11 mouse cellular contexts compared by ENCODE assay signal in the genomic region with DNA sequence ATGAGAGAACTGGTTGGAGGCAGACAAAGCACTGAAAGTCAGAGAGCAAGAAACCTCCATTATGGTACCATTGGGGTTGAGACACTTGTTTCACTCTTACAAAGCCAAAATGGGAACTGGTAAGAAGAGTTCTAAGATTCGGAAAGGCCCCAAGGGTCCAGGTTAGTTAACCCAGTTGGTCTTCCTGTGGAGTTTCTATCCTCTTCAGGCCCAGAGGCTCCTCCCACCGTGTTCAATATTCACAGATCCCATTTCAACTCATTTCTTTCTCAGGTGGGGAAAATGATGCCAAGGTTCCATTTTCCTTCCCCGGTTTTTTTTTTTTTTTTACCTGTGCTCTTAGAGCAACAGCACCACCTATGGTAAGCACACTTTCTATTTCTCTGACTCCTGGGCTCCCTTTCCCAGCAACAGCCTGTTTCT. TPM values are rescaled to one million over a fixed set of nuclear protein-coding genes. Genes with fewer than 3 reads are reported as not detected.
DNase-seq lines count a peak whose midpoint lies in the region; ATAC-seq and TF ChIP-seq lines count a peak whose summit lies in the region.
"Had no signal": no experiment of that assay in that cellular context is flagged by ENCODE, and none has a peak within 500 bp of the region (broad histone marks: within the 10 kb centered on the region; RNA-seq: fewer than 3 reads in every experiment).

No protein-coding gene starts in this region.

- H3K4me3 ChIP-seq in forebrain, postnatal 0 days (ENCODE audit: low read depth, low read length): no peak overlapping the region
- no peak overlapping the region for H3K4me3 ChIP-seq in forebrain, embryonic 10.5 days
- H3K4me3 ChIP-seq in left cerebral cortex, adult 2 months: no peak overlapping the region
- H3K4me3 ChIP-seq in CH12.LX (replicated peaks in 1 of 3; ENCODE audit: low read depth in 2 of 3, low read length in 2 of 3, poor library complexity in 1 of 3): no peak overlapping the region
- no peak overlapping the region for H3K4me3 ChIP-seq in intestine, postnatal 0 days (ENCODE audit: low read depth, low read length)
- H3K4me3 ChIP-seq: embryonic facial prominence, embryonic 12.5 days; forebrain, embryonic 15.5 days; hindbrain, embryonic 15.5 days had no signal

- H3K4me2 ChIP-seq in forebrain, postnatal 0 days (ENCODE audit: low read depth): no peak overlapping the region
- H3K4me2 ChIP-seq in CH12.LX (ENCODE audit: insufficient read depth, low read depth, poor library complexity, severe bottlenecking): peak overlapping the region; percentile 47; the same call in 1 of the 2 replicates
- no peak overlapping the region for H3K4me2 ChIP-seq in intestine, postnatal 0 days (replicated peaks; ENCODE audit: low read depth)
- H3K4me2 ChIP-seq: embryonic facial prominence, embryonic 12.5 days; forebrain, embryonic 15.5 days; hindbrain, embryonic 15.5 days had no signal

- no peaks in the 10 kb centered on the region for H3K9me3 ChIP-seq in forebrain, postnatal 0 days (ENCODE audit: low read length)
- H3K9me3 ChIP-seq in forebrain, embryonic 10.5 days: no peaks in the 10 kb centered on the region
- H3K9me3 ChIP-seq in CH12.LX (replicated peaks; ENCODE audit: low read length): no peaks in the 10 kb centered on the region
- no peaks in the 10 kb centered on the region for H3K9me3 ChIP-seq in intestine, postnatal 0 days (ENCODE audit: control insufficient read depth)
- H3K9me3 ChIP-seq: embryonic facial prominence, embryonic 12.5 days; forebrain, embryonic 15.5 days; hindbrain, embryonic 15.5 days had no signal

- H3K27me3 ChIP-seq in forebrain, postnatal 0 days (ENCODE audit: insufficient read depth, low read length): no peaks in the 10 kb centered on the region
- no peaks in the 10 kb centered on the region for H3K27me3 ChIP-seq in forebrain, embryonic 10.5 days (ENCODE audit: poor library complexity, severe bottlenecking)
- H3K27me3 ChIP-seq in CH12.LX (replicated peaks): no peaks in the 10 kb centered on the region
- H3K27me3 ChIP-seq in intestine, postnatal 0 days (replicated peaks; ENCODE audit: control insufficient read depth, insufficient read depth, low read length): no peaks in the 10 kb centered on the region
- H3K27me3 ChIP-seq: embryonic facial prominence, embryonic 12.5 days; forebrain, embryonic 15.5 days; hindbrain, embryonic 15.5 days had no signal

- no peak for TF ChIP-seq POLR2A in CH12.LX (IDR thresholded peaks at IDR 0.05; ENCODE audit: low read depth, low read length)

- WGBS in forebrain, postnatal 0 days: 40% methylated on average over 3 of the region's 3 CpGs
- WGBS in forebrain, embryonic 10.5 days: 43% methylated on average over 3 of the region's 3 CpGs
- 25% methylated on average over 3 of the region's 3 CpGs for WGBS in intestine, postnatal 0 days

- no peak for DNase-seq in forebrain, postnatal 0 days
- DNase-seq in forebrain, embryonic 10.5 days (ENCODE audit: extremely low spot score, low spot score): no peak
- DNase-seq in left cerebral cortex, adult 2 months (ENCODE audit: extremely low spot score in 1 of 2, low spot score in 2 of 2): no peak
- no peak for DNase-seq in left cerebral cortex, postnatal 25 days (ENCODE audit: low spot score in 2 of 2)
- DNase-seq in CH12.LX (ENCODE audit: extremely low read depth): peak; percentile 59
- no peak for DNase-seq in right cerebral cortex, postnatal 4 days
- no peak for DNase-seq in spleen, postnatal 10 days (ENCODE audit: low spot score in 2 of 2)

- dilution Hi-C loops in CH12.LX (cut with MboI; ENCODE audit: extremely low pct_ligation_motif_present, extremely low pct_unique_long_range_greater_than_20kb, low sequenced_read_pairs): no loop called here

- no peak for ATAC-seq in forebrain, postnatal 0 days
- no peak for ATAC-seq in intestine, postnatal 0 days
- ATAC-seq: forebrain, embryonic 15.5 days had no signal

- intact Hi-C loops in left cerebral cortex, adult 2 months (cut with DNase I): loop anchor here (5.0 kb wide), 1 partner anchor 139 kb away; a partner anchor contains a TSS
- intact Hi-C loops in left cerebral cortex, postnatal 25 days (cut with DNase I): loop anchor here (5.0 kb wide), 1 partner anchor 69 kb away; no protein-coding TSS in a partner anchor

- peak; percentile 64 for TF ChIP-seq EP300 in CH12.LX (IDR thresholded peaks at IDR 0.05; ENCODE audit: low read length)

- in situ Hi-C loops in CH12.LX (cut with MboI; ENCODE audit: low pct_ligation_motif_present, low pct_unique_long_range_greater_than_20kb, low sequenced_read_pairs): no loop called here

- H3K27ac ChIP-seq in forebrain, postnatal 0 days (ENCODE audit: low read depth, low read length): no peak overlapping the region
- no peak overlapping the region for H3K27ac ChIP-seq in forebrain, embryonic 10.5 days
- H3K27ac ChIP-seq in left cerebral cortex, adult 2 months: no peak overlapping the region
- peak overlapping the region; percentile 4; the same call in 1 of the 2 replicates for H3K27ac ChIP-seq in CH12.LX (ENCODE audit: insufficient read depth, low read depth)
- H3K27ac ChIP-seq in intestine, postnatal 0 days (ENCODE audit: low read depth, low read length): peak overlapping the region; percentile 31; the same call in 1 of the 2 replicates
- H3K27ac ChIP-seq: embryonic facial prominence, embryonic 12.5 days; forebrain, embryonic 15.5 days; hindbrain, embryonic 15.5 days had no signal

- H3K9ac ChIP-seq in forebrain, postnatal 0 days: no peak overlapping the region
- H3K9ac ChIP-seq in CH12.LX (ENCODE audit: insufficient read depth, low read depth): no peak overlapping the region
- H3K9ac ChIP-seq in intestine, postnatal 0 days (ENCODE audit: low read depth, low read length): no peak overlapping the region
- H3K9ac ChIP-seq: embryonic facial prominence, embryonic 12.5 days; forebrain, embryonic 15.5 days; hindbrain, embryonic 15.5 days had no signal

- no peaks in the 10 kb centered on the region for H3K79me2 ChIP-seq in CH12.LX (replicated peaks; ENCODE audit: control insufficient read depth, extremely low read depth, insufficient read depth, poor library complexity, severe bottlenecking)

- no peaks in the 10 kb centered on the region for H3K4me1 ChIP-seq in forebrain, postnatal 0 days (ENCODE audit: insufficient read depth)
- peaks cover 8% of the 10 kb centered on the region; the same call in 1 of the 2 replicates for H3K4me1 ChIP-seq in forebrain, embryonic 10.5 days
- H3K4me1 ChIP-seq in CH12.LX (ENCODE audit: control insufficient read depth in 1 of 2, insufficient read depth in 2 of 2): peaks cover 24 to 51% of the 10 kb centered on the region in 2 experiments
- no peaks in the 10 kb centered on the region for H3K4me1 ChIP-seq in intestine, postnatal 0 days (replicated peaks; ENCODE audit: control insufficient read depth, insufficient read depth, low read length)
- H3K4me1 ChIP-seq: embryonic facial prominence, embryonic 12.5 days; forebrain, embryonic 15.5 days; hindbrain, embryonic 15.5 days had no signal

- peak; percentile 72 for TF ChIP-seq RAD21 in CH12.LX (IDR thresholded peaks at IDR 0.05; ENCODE audit: low read depth, low read length)

- H3K36me3 ChIP-seq in forebrain, postnatal 0 days (ENCODE audit: insufficient read depth): no peaks in the 10 kb centered on the region
- no peaks in the 10 kb centered on the region for H3K36me3 ChIP-seq in forebrain, embryonic 10.5 days (replicated peaks)
- no peaks in the 10 kb centered on the region for H3K36me3 ChIP-seq in CH12.LX (replicated peaks in 1 of 2; ENCODE audit: control insufficient read depth in 1 of 2, insufficient read depth in 1 of 2, low read length in 1 of 2)
- H3K36me3 ChIP-seq in intestine, postnatal 0 days (ENCODE audit: control insufficient read depth, insufficient read depth): no peaks in the 10 kb centered on the region
- H3K36me3 ChIP-seq: embryonic facial prominence, embryonic 12.5 days; forebrain, embryonic 15.5 days; hindbrain, embryonic 15.5 days had no signal

- peak; percentile 19; the same call in 1 of the 2 replicates for TF ChIP-seq CTCF in forebrain, postnatal 0 days (IDR thresholded peaks at IDR 0.05; ENCODE audit: low read depth)
- TF ChIP-seq CTCF in left cerebral cortex, adult 2 months (IDR thresholded peaks at IDR 0.05): peak; percentile 37
- peak in 1 of 2 experiments; percentile 74; a peak in 2 of 4 replicates for TF ChIP-seq CTCF in CH12.LX (conservative IDR thresholded peaks at IDR 0.05 in 1 of 2, IDR thresholded peaks at IDR 0.05 in 1 of 2; ENCODE audit: low read depth in 2 of 2, low read length in 2 of 2)
- peak; percentile 70 for TF ChIP-seq CTCF in intestine, postnatal 0 days (IDR thresholded peaks at IDR 0.05; ENCODE audit: low read depth)

RNA-seq across cellular contexts. Expression of a gene that starts 8.3 kb away (rescaled TPM):
- total RNA-seq in forebrain, postnatal 0 days (2014; rRNA removed): 22.8 and 28.3 TPM in 2 replicates
- 18.3 and 22.3 TPM in 2 replicates for polyA plus RNA-seq in forebrain, postnatal 0 days (2015; fragmentation: Nextera tagmentation; extraction: Ambion mirVana)
- polyA plus RNA-seq in forebrain, embryonic 10.5 days (2016; fragmentation: Nextera tagmentation; extraction: Ambion mirVana): 81.2 and 86.9 TPM in 2 replicates
- 10 to 100 TPM; 30.7 to 34.7 TPM for total RNA-seq in left cerebral cortex, adult 2 months (2021)
- 10 to 100 TPM; 28.6 to 29.4 TPM for total RNA-seq in left cerebral cortex, postnatal 25 days (2021)
- total RNA-seq in CH12.LX (2012; rRNA removed): 34.3 and 37.7 TPM in 2 replicates
- 29.8 and 31.1 TPM in 2 replicates for total RNA-seq in CH12.LX (2014; rRNA removed)
- polyA plus RNA-seq in CH12.LX (2012; ENCODE audit: insufficient read length, low read depth): 29.8 and 33.2 TPM in 2 replicates
- 3.4 and 3.5 TPM in 2 replicates for polyA plus RNA-seq in intestine, postnatal 0 days (2015; fragmentation: Nextera tagmentation; extraction: Ambion mirVana)

RNA-seq across cellular contexts. Expression of a gene that starts 28.8 kb away (rescaled TPM):
- total RNA-seq in forebrain, postnatal 0 days (2014; rRNA removed): 0.33 and 0.46 TPM in 2 replicates
- polyA plus RNA-seq in forebrain, postnatal 0 days (2015; fragmentation: Nextera tagmentation; extraction: Ambion mirVana): 0.08 and 0.19 TPM in 2 replicates
- polyA plus RNA-seq in forebrain, embryonic 10.5 days (2016; fragmentation: Nextera tagmentation; extraction: Ambion mirVana): 0.87 and 1.1 TPM in 2 replicates
- total RNA-seq in left cerebral cortex, adult 2 months (2021): 1 to 10 TPM in 1 of 2 experiments, under 1 TPM in 1; 0.95 to 1.3 TPM
- total RNA-seq in left cerebral cortex, postnatal 25 days (2021): under 1 TPM; 0.87 to 0.94 TPM
- 0.21 and 0.29 TPM in 2 replicates for total RNA-seq in CH12.LX (2012; rRNA removed)
- total RNA-seq in CH12.LX (2014; rRNA removed): 0.07 and 0.18 TPM in 2 replicates
- polyA plus RNA-seq in CH12.LX (2012; ENCODE audit: insufficient read length, low read depth): 0.55 and 0.80 TPM in 2 replicates
- not detected in 2 replicates for polyA plus RNA-seq in intestine, postnatal 0 days (2015; fragmentation: Nextera tagmentation; extraction: Ambion mirVana)

RNA-seq across cellular contexts. Expression of a gene that starts 42.3 kb away (rescaled TPM):
- not detected in 2 replicates for total RNA-seq in forebrain, postnatal 0 days (2014; rRNA removed)
- 0.06 TPM in 1 of 2 replicates, not detected in the other for polyA plus RNA-seq in forebrain, postnatal 0 days (2015; fragmentation: Nextera tagmentation; extraction: Ambion mirVana)
- polyA plus RNA-seq in forebrain, embryonic 10.5 days (2016; fragmentation: Nextera tagmentation; extraction: Ambion mirVana): 0.10 and 0.41 TPM in 2 replicates
- under 1 TPM in 1 of 2 experiments, not detected in 1; 0.79 TPM for total RNA-seq in left cerebral cortex, adult 2 months (2021)
- not detected for total RNA-seq in left cerebral cortex, postnatal 25 days (2021)
- 0.04 TPM in 1 of 2 replicates, not detected in the other for total RNA-seq in CH12.LX (2012; rRNA removed)
- not detected in 2 replicates for total RNA-seq in CH12.LX (2014; rRNA removed)
- polyA plus RNA-seq in CH12.LX (2012; ENCODE audit: insufficient read length, low read depth): not detected in 2 replicates
- polyA plus RNA-seq in intestine, postnatal 0 days (2015; fragmentation: Nextera tagmentation; extraction: Ambion mirVana): 2.1 and 2.6 TPM in 2 replicates
- polyA plus RNA-seq: forebrain, embryonic 15.5 days; hindbrain, embryonic 15.5 days had no signal

Comparison
In these comparisons a context has a peak if more than half of its experiments do, and no peak if none do; other contexts are left out.
1. H3K27ac ChIP-seq: peak in CH12.LX (single experiment) and intestine, postnatal 0 days (single experiment); none in forebrain, postnatal 0 days (single experiment), forebrain, embryonic 10.5 days (single experiment) and left cerebral cortex, adult 2 months (single experiment).